Mouse (Mus musculus): ENCODE data around the gene Nxph4.

The Nxph4 gene

GRCm38 (mm10) chr10:127534036-127534928 lies at the start of gene Nxph4:
Gene Nxph4, minus strand, starts transcription at chr10:127534559.
- DNase-seq (ENCODE audit: low spot score), result no peak

GRCm38 (mm10) chr10:127583649-127584048 lies 49.3 kb upstream of the Nxph4 start:
- no peak for DNase-seq (ENCODE audit: low spot score)

- no peak for DNase-seq (ENCODE audit: low spot score)
These were observed 46.9 kb upstream of the Nxph4 start for GRCm38 (mm10) chr10:127581291-127581690.

- DNase-seq (ENCODE audit: low spot score), result no peak
These were observed 43.6 kb upstream of the Nxph4 start for GRCm38 (mm10) chr10:127577982-127578381.

GRCm38 (mm10) chr10:127577156-127577555 lies 42.8 kb upstream of the Nxph4 start:
- DNase-seq (ENCODE audit: low spot score), result no peak

GRCm38 (mm10) chr10:127576381-127576961 lies 42.1 kb upstream of the Nxph4 start:
- DNase-seq (ENCODE audit: low spot score), result peak; percentile 64

GRCm38 (mm10) chr10:127575741-127576140 lies 41.4 kb upstream of the Nxph4 start:
- no peak for DNase-seq (ENCODE audit: low spot score)

- no peak for DNase-seq (ENCODE audit: low spot score)
These were observed 37.9 kb upstream of the Nxph4 start for GRCm38 (mm10) chr10:127572281-127572680.

- no peak for DNase-seq (ENCODE audit: low spot score)
These were observed 36.7 kb upstream of the Nxph4 start for GRCm38 (mm10) chr10:127570937-127571641.

- DNase-seq (ENCODE audit: low spot score), result no peak
These were observed 36.0 kb upstream of the Nxph4 start for GRCm38 (mm10) chr10:127570384-127570783.

- peak; percentile 75 for DNase-seq (ENCODE audit: low spot score)
These were observed 35.1 kb upstream of the Nxph4 start for GRCm38 (mm10) chr10:127569450-127569849.

GRCm38 (mm10) chr10:127566553-127567326 lies 32.4 kb upstream of the Nxph4 start:
- DNase-seq (ENCODE audit: low spot score), result no peak

GRCm38 (mm10) chr10:127564301-127564700 lies 29.9 kb upstream of the Nxph4 start:
- DNase-seq (ENCODE audit: low spot score), result peak; percentile 13

- DNase-seq (ENCODE audit: low spot score), result no peak
These were observed 29.5 kb upstream of the Nxph4 start for GRCm38 (mm10) chr10:127563840-127564239.

- no peak for DNase-seq (ENCODE audit: low spot score)
These were observed 26.8 kb upstream of the Nxph4 start for GRCm38 (mm10) chr10:127561145-127561544.

GRCm38 (mm10) chr10:127557397-127557796 lies 23.0 kb upstream of the Nxph4 start:
- DNase-seq (ENCODE audit: low spot score), result no peak

GRCm38 (mm10) chr10:127555703-127556102 lies 21.3 kb upstream of the Nxph4 start:
- peak; percentile 18 for DNase-seq (ENCODE audit: low spot score)

- DNase-seq (ENCODE audit: low spot score), result no peak
These were observed 15.5 kb upstream of the Nxph4 start for GRCm38 (mm10) chr10:127549892-127550291.

- DNase-seq (ENCODE audit: low spot score), result no peak
These were observed 13.9 kb upstream of the Nxph4 start for GRCm38 (mm10) chr10:127548236-127548635.

GRCm38 (mm10) chr10:127546505-127546904 lies 12.1 kb upstream of the Nxph4 start:
- no peak for DNase-seq (ENCODE audit: low spot score)

- DNase-seq (ENCODE audit: low spot score), result no peak
These were observed 10.0 kb upstream of the Nxph4 start for GRCm38 (mm10) chr10:127544375-127544774.

- no peak for DNase-seq (ENCODE audit: low spot score)
These were observed 9.6 kb upstream of the Nxph4 start for GRCm38 (mm10) chr10:127543916-127544315.
